Mouse (Mus musculus): Measurements from ENCODE around the gene Brpf1.

DNA sequence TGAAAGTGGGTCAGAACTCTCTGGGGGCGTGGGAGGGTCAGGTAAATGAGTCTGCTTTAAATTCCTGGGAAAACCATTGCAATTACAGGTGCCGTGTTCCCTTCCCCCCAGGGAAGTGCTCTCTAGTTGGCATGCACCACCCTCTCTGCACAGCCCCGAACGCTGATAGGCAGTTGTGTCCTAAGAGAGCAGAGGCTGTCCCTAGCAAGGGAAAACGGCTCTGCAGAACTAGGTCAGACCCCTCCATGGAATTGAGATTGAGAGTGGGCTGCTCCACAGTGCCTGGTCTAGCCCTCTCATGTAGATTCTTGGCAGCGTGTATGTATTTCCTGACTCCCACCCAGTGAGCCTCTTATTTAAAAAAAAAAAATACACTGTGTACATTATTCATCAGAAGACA lies 43.4 kb upstream of the Brpf1 start:
- TF ChIP-seq POLR2A (IDR thresholded peaks at IDR 0.05; ENCODE audit: low read depth, low read length) (no peak), CTCF (IDR thresholded peaks at IDR 0.05; ENCODE audit: extremely low read depth, insufficient read depth, insufficient read length, insufficient replicate concordance) (no peak)
